Mouse (Mus musculus) limb, embryonic 12.5 days (tissue): ENCODE data around the gene Slc2a3. TPM values are rescaled to one million over a fixed set of nuclear protein-coding genes. Genes with fewer than 3 reads are reported as not detected.

Source experiments
- ATAC-seq: fragments of 200-750 bp; cut with Nextera tagmentation; 2 replicates; pipeline ENCODE4 v1.8.0; 2017; ENCODE audit warnings: low read depth, moderate TSS enrichment; ENCODE audit not compliant: insufficient number of reproducible peaks, insufficient read depth, low FRiP score, low TSS enrichment
- H3K27ac ChIP-seq: fragments of 300-500 bp; sonication (generic); 2 replicates; pipeline ENCODE4 v1.5.1; 2016; ENCODE audit warnings: mild to moderate bottlenecking, moderate library complexity
- H3K27me3 ChIP-seq: fragments of 300-500 bp; sonication (generic); 2 replicates; pipeline ENCODE4 v1.6.1; 2016; ENCODE audit warnings: mild to moderate bottlenecking, moderate library complexity
- H3K36me3 ChIP-seq: fragments of 300-500 bp; sonication (generic); 2 replicates; pipeline ENCODE4 v1.6.1; 2016; ENCODE audit warnings: mild to moderate bottlenecking, moderate library complexity
- H3K4me1 ChIP-seq: fragments of 300-500 bp; sonication (generic); replicated peaks from 2 replicates; pipeline ENCODE4 v1.6.1; 2016
- H3K4me2 ChIP-seq: fragments of 300-500 bp; sonication (generic); 2 replicates; pipeline ENCODE4 v1.6.1; 2016; ENCODE audit warnings: mild to moderate bottlenecking, moderate library complexity
- H3K4me3 ChIP-seq: fragments of 300-500 bp; sonication (generic); replicated peaks from 2 replicates; pipeline ENCODE4 v1.5.1; 2016; ENCODE audit warnings: mild to moderate bottlenecking
- H3K9ac ChIP-seq: fragments of 300-500 bp; sonication (generic); replicated peaks from 2 replicates; pipeline ENCODE4 v1.6.1; 2016; ENCODE audit warnings: mild to moderate bottlenecking, moderate library complexity
- H3K9me3 ChIP-seq: fragments of 300-500 bp; sonication (generic); 2 replicates; pipeline ENCODE4 v1.6.1; 2016; ENCODE audit warnings: mild to moderate bottlenecking, moderate library complexity
- WGBS: fragments of 180-500 bp; shearing (Covaris S2); methylation state at CpG from one replicate; pipeline ENCODE4 v1.1.7; 2016; 5-methylcytosine and 5-hydroxymethylcytosine counted together
- polyA plus RNA-seq: library from polyadenylated mRNA; unstranded; fragments of >200 nt; fragmentation: Nextera tagmentation; extraction: Ambion mirVana; gene quantifications from 2 replicates; pipeline ENCODE4 v1.2.1, GENCODE M21; 2016

Gene Slc2a3
- polyA plus RNA-seq, 1 experiment from 2014 or later = 89.5 TPM

DNA sequence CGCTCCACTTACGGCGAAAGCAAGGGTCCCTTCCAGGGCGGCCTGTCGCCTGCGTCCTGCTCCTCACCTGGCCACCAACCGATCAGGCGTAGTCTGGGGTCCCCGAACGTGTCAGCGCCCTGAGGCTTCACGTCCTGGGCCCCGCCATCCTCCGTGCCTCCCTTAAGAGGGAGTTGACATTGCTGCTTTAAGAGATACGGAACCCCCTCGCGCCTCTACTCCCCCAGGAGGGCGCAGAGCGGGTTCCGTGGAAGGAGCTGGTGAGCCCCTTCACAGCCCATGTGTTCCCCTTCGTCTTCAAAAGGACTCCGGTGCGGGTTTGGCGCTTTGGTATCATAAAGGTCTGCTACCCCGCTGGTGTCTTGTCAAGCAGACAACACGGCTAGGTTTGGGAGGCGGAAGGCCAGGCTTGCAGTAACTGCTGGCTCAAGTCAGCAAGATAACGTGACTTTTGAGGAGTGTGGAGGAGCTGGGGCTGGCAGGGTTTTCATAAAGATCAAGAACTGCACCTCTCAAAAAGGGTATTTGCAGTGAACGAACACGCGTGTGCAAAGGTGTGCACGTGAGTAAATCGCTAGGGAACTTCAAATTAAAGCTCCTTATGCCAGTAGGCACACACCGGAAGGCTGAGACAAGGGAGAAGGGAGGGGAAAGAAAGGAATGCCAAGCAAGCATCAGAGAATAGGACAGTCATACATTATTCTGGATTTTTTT is 518 bp upstream of the Slc2a3 start:
- 4% methylated on average over 34 of the region's 34 CpGs for WGBS
- H3K4me1 ChIP-seq = no peaks in the 10 kb centered on the region
- H3K27me3 ChIP-seq = peaks cover 20% of the 10 kb centered on the region
- peak overlapping the region; percentile 75 for H3K9ac ChIP-seq
- no peak overlapping the region for H3K27ac ChIP-seq
- ATAC-seq = peak; percentile 27; the same call in 1 of the 2 replicates
- H3K9me3 ChIP-seq = no peaks in the 10 kb centered on the region
- no peaks in the 10 kb centered on the region for H3K36me3 ChIP-seq
- H3K4me3 ChIP-seq = peak overlapping the region; percentile 58
- H3K4me2 ChIP-seq = peak overlapping the region; percentile 94

DNA sequence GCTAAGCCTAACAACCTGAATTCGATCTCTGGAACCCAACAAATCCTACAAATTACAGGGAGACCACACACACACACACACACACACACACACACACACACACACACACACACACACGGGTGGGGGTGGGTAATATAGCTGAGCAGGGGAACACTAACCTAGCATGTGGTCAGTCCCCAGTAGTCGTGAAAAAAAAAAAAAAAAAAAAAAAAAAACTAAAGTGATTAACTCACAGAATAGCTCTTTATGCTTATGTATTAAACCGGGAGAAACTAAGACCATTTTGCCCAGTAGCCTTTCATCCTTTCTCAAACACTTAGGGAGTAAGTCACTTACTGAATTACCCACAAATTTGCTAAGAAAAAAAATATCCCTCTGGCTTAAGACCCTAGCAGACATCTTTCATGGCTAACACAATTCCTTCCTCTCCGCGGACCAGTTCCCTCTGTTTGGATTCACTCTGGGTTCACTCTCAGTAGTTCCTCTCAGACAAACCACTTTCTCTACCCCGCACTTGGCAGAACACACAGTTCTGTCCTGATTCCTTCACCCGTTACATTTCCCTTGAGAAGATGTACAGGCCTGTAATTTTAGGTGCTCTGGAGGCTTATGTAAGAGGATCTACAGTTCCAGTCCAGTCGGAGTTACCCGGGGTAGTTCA is 670 bp downstream of the Slc2a3 start:
- 35% methylated on average over 10 of the region's 10 CpGs for WGBS

DNA sequence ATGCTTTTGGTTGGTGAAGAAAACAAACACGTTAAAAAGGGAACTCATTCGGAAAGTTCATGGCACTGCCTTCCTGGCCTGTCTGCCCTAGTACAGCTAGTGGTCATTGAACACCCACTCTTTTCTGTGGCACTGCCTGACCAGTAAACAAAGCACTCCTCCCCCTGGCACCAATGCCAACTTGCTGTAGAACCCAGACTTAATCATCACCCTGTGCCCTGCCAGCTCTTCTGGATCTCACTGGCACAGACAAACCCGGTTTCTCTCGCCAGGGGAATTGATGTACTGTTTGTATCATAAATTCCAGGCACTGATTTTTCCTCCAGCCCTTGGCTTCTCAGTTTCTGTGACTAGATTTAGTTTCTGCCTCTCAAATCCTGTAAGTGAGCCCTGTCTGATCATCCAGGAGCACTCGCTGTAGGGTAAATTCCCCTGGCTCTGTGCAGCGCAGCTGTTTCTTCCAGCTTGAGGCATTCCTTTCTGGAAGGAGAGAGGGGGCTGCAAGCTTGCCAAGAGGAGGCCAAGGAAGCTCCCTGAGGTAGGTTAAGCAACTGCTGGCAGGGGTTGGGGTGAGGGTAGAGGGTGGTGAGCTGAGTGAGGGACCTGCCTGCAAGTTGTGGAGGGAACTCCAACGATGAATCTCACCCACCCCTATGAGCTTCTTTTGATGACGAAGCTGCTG is 6.0 kb downstream of the Slc2a3 start:
- Histone ChIP-seq H3K4me3 (no peak overlapping the region), H3K4me1 (no peaks in the 10 kb centered on the region), H3K9ac (no peak overlapping the region), H3K27me3 (no peaks in the 10 kb centered on the region), H3K9me3 (no peaks in the 10 kb centered on the region; the same call in 1 of the 2 replicates), H3K36me3 (no peaks in the 10 kb centered on the region), H3K27ac (no peak overlapping the region), H3K4me2 (no peak overlapping the region)
- ATAC-seq = no peak
- WGBS = 72% methylated on average over 8 of the region's 8 CpGs

More for the DNA sequence above, 670 bp downstream of the Slc2a3 start:
- H3K4me1 ChIP-seq = no peaks in the 10 kb centered on the region
- peak overlapping the region; percentile 58 for H3K4me3 ChIP-seq
- no peak overlapping the region for H3K27ac ChIP-seq
- peaks cover 20% of the 10 kb centered on the region for H3K27me3 ChIP-seq
- no peak; the same call in 1 of the 2 replicates for ATAC-seq
- H3K9ac ChIP-seq = peak overlapping the region; percentile 75; the same call in 1 of the 2 replicates
- no peaks in the 10 kb centered on the region for H3K36me3 ChIP-seq
- no peaks in the 10 kb centered on the region for H3K9me3 ChIP-seq
- H3K4me2 ChIP-seq = peak overlapping the region; percentile 94

DNA sequence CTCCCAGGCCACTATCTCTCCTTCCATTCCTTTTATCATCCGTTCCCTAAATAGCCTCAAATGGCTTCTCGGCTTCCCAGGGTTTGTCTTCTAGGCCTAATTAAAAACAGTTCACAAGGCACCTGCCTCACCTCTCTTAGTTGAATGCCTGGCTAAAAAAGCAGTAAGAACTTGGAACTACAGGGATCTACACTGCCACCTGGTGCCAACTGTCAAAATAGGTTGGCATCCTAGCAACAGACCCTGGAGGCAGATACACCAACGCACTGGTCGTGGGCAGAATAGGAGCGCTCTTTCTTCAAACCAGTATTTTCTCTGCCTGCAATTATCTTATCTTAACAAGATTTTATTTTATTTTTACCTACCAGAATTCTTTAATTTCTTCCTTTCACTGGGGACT is 15.2 kb downstream of the Slc2a3 start:
- Histone ChIP-seq H3K36me3 (no peaks in the 10 kb centered on the region), H3K27me3 (no peaks in the 10 kb centered on the region), H3K9me3 (no peaks in the 10 kb centered on the region), H3K9ac (no peak overlapping the region), H3K4me1 (no peaks in the 10 kb centered on the region), H3K4me2 (no peak overlapping the region), H3K27ac (no peak overlapping the region), H3K4me3 (no peak overlapping the region)
- 25% methylated on average over 5 of the region's 5 CpGs for WGBS
- ATAC-seq = no peak

DNA sequence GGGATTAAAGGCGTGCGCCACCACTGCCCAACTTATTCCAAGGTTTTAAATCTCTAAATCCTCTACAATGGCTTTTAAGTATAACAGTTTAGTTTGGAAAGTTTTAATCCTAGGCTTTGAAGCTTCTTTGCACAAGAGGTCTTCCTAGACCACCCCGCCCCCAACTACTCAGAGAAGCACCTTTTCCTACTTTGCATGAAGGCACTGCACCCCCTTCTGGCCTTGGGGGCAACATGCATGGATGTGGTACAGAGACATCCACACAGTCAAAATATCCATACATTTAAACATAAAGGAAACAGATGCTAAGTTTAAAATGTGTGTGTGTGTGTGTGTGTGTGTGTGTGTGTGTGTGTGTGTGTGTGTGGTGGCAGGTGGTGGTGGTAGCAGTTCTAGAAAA is 16.6 kb downstream of the Slc2a3 start:
- 98% methylated on average over 3 of the region's 3 CpGs for WGBS
- H3K4me1 ChIP-seq = no peaks in the 10 kb centered on the region
- no peak for ATAC-seq
- H3K27ac ChIP-seq = no peak overlapping the region
- no peak overlapping the region for H3K9ac ChIP-seq
- H3K4me2 ChIP-seq = no peak overlapping the region
- no peaks in the 10 kb centered on the region for H3K36me3 ChIP-seq
- H3K9me3 ChIP-seq = no peaks in the 10 kb centered on the region
- H3K4me3 ChIP-seq = no peak overlapping the region
- no peaks in the 10 kb centered on the region for H3K27me3 ChIP-seq

DNA sequence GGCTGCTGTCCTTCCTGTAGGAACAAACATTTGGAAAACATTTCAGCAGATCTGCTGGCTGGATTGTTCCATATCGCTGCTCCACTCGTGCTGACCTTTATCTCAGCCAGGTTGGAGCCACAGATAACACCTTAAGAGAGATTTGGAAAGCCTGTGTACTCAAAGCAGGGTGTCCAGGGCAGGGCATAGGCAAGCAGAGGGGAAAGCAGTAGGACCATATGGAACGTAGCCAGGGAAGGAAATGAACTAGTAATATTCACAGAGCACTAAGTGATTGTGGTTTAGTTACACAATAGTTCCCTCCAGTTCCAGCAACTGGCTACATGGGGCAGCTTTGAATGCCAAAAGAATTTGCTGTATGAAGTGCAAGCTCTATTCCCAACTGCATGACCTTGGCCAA is 19.3 kb downstream of the Slc2a3 start:
- WGBS = 65% methylated on average over 3 of the region's 3 CpGs
- Histone ChIP-seq H3K27me3 (no peaks in the 10 kb centered on the region), H3K27ac (no peak overlapping the region), H3K4me3 (no peak overlapping the region), H3K9me3 (no peaks in the 10 kb centered on the region), H3K4me2 (no peak overlapping the region), H3K9ac (no peak overlapping the region), H3K4me1 (no peaks in the 10 kb centered on the region), H3K36me3 (no peaks in the 10 kb centered on the region)
- ATAC-seq = no peak

DNA sequence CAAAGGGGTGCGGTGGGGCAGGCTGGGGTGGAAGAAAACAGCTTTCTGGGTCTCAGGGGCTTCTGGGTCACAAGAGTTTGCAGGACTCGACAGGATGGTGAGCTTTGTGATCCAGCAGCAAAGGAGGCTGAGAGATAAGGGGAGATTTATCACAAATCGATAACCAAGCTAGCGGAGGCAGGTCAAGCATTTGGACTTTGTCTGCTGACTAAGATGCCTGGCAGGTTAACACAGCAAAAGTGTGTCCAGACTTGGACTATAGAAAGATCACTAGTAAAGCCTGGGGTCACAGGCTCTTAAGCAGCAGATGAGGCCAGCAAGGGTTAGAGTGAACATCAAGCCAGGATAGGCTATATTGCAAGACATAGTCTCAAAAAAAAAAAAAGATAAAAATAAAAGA is 20.3 kb downstream of the Slc2a3 start:
- ATAC-seq = no peak
- Histone ChIP-seq H3K4me2 (no peak overlapping the region), H3K27ac (no peak overlapping the region), H3K36me3 (no peaks in the 10 kb centered on the region), H3K4me1 (no peaks in the 10 kb centered on the region), H3K9me3 (no peaks in the 10 kb centered on the region), H3K4me3 (no peak overlapping the region), H3K9ac (no peak overlapping the region), H3K27me3 (no peaks in the 10 kb centered on the region)
- WGBS = 77% methylated on average over 4 of the region's 4 CpGs

DNA sequence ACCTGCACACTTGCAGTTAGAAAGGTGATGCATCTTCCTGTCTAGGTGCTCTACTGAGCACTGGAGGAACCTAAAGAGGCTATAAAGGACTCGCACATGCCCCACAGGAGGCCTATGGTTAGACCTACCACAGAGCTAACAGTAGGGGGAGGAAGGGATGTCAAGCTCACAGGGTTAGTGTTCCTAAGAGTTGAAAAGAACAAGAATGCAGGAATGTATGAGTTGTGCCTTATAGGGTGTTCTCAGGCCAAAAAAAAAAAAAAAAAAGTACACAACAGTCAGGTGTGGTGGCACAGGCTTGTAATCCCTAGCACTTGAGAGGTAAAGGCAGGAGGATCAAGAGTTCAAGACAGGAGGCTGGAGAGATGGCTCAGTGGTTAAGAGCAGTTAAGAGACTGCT is 21.5 kb downstream of the Slc2a3 start:
- Histone ChIP-seq H3K9me3 (no peaks in the 10 kb centered on the region), H3K9ac (no peak overlapping the region)
- WGBS = 56% methylated on average over 1 of the region's 1 CpGs

DNA sequence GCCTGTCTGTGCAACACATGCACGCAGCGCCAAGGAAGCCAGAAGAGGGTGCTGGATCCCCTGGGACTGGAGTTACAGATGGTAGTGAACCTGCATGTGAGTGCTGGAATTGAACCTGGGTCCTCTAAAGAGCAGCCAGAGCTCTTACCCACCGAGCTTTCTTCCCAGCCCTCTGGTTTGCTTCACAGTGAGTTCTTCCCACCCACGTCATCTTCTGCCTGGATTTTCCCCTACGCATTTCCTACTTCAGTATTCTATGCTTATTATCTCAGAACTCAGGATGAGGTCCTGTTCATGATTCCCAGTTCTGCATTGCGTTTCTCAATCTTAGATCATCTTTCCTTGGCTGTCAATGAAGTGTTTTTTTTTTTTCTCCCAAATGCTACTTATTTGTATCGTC is 25.4 kb downstream of the Slc2a3 start:
- Histone ChIP-seq H3K36me3 (no peaks in the 10 kb centered on the region), H3K27ac (no peak overlapping the region), H3K9me3 (no peaks in the 10 kb centered on the region), H3K4me2 (no peak overlapping the region), H3K4me1 (no peaks in the 10 kb centered on the region), H3K9ac (no peak overlapping the region), H3K4me3 (no peak overlapping the region), H3K27me3 (no peaks in the 10 kb centered on the region)
- no peak for ATAC-seq
- 84% methylated on average over 7 of the region's 7 CpGs for WGBS

More for the DNA sequence above, 21.5 kb downstream of the Slc2a3 start:
- H3K4me2 ChIP-seq = no peak overlapping the region
- no peak overlapping the region for H3K4me3 ChIP-seq
- no peaks in the 10 kb centered on the region for H3K4me1 ChIP-seq
- ATAC-seq = no peak
- H3K36me3 ChIP-seq = no peaks in the 10 kb centered on the region
- no peaks in the 10 kb centered on the region for H3K27me3 ChIP-seq
- no peak overlapping the region for H3K27ac ChIP-seq

DNA sequence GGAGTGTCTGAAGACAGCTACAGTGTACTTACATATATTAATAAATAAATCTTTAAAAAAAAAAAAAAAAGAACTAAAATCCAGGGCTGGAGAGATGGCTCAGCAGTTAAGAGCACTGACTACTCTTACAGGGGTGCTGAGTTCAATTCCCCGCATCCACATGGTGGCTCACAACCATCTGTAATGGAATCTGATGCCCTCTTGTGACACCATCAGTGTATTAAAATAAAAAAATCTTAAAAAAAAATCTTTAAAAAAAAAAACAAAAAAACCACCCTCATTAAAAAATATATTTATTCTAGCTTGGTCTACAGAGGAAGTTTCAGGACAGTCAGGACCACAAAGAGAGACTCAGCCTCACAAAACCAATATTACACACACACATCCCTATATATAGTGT is 27.1 kb downstream of the Slc2a3 start:
- Histone ChIP-seq H3K9me3 (no peaks in the 10 kb centered on the region), H3K4me3 (no peak overlapping the region), H3K36me3 (no peaks in the 10 kb centered on the region), H3K4me1 (peaks cover 8% of the 10 kb centered on the region; the same call in 1 of the 2 replicates), H3K27me3 (no peaks in the 10 kb centered on the region), H3K27ac (no peak overlapping the region), H3K9ac (no peak overlapping the region), H3K4me2 (no peak overlapping the region)
- ATAC-seq = no peak
- 90% methylated on average over 1 of the region's 1 CpGs for WGBS

DNA sequence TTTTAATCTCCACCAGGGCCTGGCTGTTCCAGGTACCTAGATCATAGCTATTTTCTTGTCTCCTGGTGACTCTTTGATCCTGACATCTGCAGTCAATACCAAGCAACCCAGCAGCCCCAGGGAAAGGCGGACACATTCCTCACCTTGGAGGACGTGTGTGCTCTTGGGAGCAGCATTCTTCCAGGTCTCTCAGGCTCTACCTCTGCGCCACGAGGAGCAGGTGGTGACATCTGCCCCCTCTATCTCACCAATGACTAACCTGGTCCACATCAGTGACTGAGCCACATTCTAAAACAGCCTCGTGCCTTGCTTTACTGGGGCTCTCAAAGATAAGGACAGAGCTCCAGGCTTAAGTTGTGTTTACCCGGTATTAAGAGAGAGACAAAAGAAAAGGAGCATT is 28.7 kb downstream of the Slc2a3 start:
- Histone ChIP-seq H3K4me1 (peaks cover 22% of the 10 kb centered on the region), H3K27me3 (no peaks in the 10 kb centered on the region), H3K4me3 (no peak overlapping the region), H3K4me2 (no peak overlapping the region), H3K9ac (no peak overlapping the region), H3K9me3 (no peaks in the 10 kb centered on the region), H3K27ac (no peak overlapping the region), H3K36me3 (no peaks in the 10 kb centered on the region)
- ATAC-seq = no peak
- 41% methylated on average over 6 of the region's 6 CpGs for WGBS
